Mouse (Mus musculus) heart, embryonic 12.5 days (tissue): ENCODE results near the gene Rasal1. TPM values are rescaled to one million over a fixed set of nuclear protein-coding genes. Genes with fewer than 3 reads are reported as not detected.
A peak's percentile ranks its signal among the peaks of the same experiment; 100 is the strongest.

Experiments
- ATAC-seq: fragments of 200-750 bp; cut with Nextera tagmentation; 2 replicates; pipeline ENCODE4 v1.8.0; 2017; ENCODE audit warnings: moderate TSS enrichment, moderate library complexity; ENCODE audit not compliant: insufficient number of reproducible peaks, low FRiP score
- H3K27ac ChIP-seq: fragments of 300-500 bp; sonication (generic); 2 replicates; pipeline ENCODE4 v1.5.1; 2016; ENCODE audit warnings: mild to moderate bottlenecking, moderate library complexity; ENCODE audit not compliant: poor library complexity, severe bottlenecking
- H3K27me3 ChIP-seq: fragments of 300-500 bp; sonication (generic); replicated peaks from 2 replicates; pipeline ENCODE4 v1.6.1; 2016; ENCODE audit warnings: mild to moderate bottlenecking, moderate library complexity
- H3K36me3 ChIP-seq: fragments of 300-500 bp; sonication (generic); 2 replicates; pipeline ENCODE4 v1.6.1; 2016; ENCODE audit warnings: mild to moderate bottlenecking, moderate library complexity
- H3K4me1 ChIP-seq: fragments of 300-500 bp; sonication (generic); replicated peaks from 2 replicates; pipeline ENCODE4 v1.6.1; 2016; ENCODE audit warnings: mild to moderate bottlenecking
- H3K4me2 ChIP-seq: fragments of 300-500 bp; sonication (generic); 2 replicates; pipeline ENCODE4 v1.6.1; 2016; ENCODE audit warnings: mild to moderate bottlenecking, moderate library complexity
- H3K4me3 ChIP-seq: fragments of 300-500 bp; sonication (generic); 2 replicates; pipeline ENCODE4 v1.5.1; 2016; ENCODE audit warnings: mild to moderate bottlenecking
- H3K9ac ChIP-seq: fragments of 300-500 bp; sonication (generic); 2 replicates; pipeline ENCODE4 v1.6.1; 2016; ENCODE audit warnings: mild to moderate bottlenecking, moderate library complexity
- H3K9me3 ChIP-seq: fragments of 300-500 bp; sonication (generic); replicated peaks from 2 replicates; pipeline ENCODE4 v1.6.1; 2016; ENCODE audit warnings: mild to moderate bottlenecking, moderate library complexity
- WGBS: fragments of 180-500 bp; shearing (Covaris S2); methylation state at CpG from one replicate; pipeline ENCODE4 v1.1.7; 2016; 5-methylcytosine and 5-hydroxymethylcytosine counted together
- polyA plus RNA-seq: library from polyadenylated mRNA; unstranded; fragments of >200 nt; fragmentation: Nextera tagmentation; extraction: Ambion mirVana; gene quantifications from 2 replicates; pipeline ENCODE4 v1.2.1, GENCODE M21; 2016

The Rasal1 gene
- polyA plus RNA-seq: 0.21 TPM in 1 of 2 replicates, not detected in the other

DNA sequence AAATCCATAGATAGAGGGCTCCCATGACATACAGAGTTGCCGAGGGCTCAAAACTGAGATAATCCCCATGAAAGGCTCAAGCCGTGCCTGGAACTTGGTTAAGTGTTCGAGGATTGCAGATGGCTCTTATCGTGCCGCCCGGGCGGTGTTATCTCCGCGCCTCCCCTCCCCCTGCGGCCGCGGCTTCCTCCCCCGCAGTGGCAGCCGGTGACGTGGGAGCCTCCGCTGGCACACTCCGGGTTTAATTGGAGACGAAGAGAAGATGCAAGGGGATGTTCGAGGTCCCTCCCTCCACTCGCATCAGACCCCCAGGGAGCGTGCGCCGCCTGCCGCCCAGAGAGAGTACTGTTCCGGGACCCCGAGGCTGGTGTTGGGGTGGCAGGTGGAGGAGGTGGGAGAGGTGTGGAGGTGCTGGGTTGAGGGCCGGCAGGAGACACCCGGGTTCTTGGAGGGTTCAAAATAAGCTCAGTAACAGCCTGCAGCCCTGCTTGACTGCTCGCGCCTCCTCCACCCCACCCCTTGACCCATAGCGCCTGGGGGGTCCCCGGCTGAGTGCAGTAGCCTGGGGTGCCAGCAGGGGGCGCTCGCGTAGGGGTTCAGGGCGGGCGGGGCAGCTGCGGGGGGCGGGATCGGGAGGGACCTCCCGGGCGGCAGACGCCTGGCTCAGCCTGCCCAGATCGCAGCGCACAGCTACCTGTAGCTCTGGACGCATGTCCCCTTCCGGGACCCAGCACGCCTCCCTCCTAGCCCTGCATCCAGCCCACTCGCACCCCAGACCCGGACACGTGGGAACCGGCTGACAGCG, at the start of gene Rasal1:
Gene Rasal1 (plus strand): TSS at position 244 of the 805 bp plus-strand sequence.
- Histone ChIP-seq H3K4me3 (peak within 1 kb of the TSS; percentile 39), H3K27me3 (peaks cover 65% of the 10 kb centered on the region), H3K4me2 (peak within 1 kb of the TSS; percentile 75), H3K36me3 (no peaks in the 10 kb centered on the region), H3K27ac (no peak within 1 kb of the TSS), H3K4me1 (peaks cover 13% of the 10 kb centered on the region), H3K9ac (peak within 1 kb of the TSS; percentile 50), H3K9me3 (no peaks in the 10 kb centered on the region)
- WGBS: under 1% methylated on average over 53 of the region's 53 CpGs
- ATAC-seq: peak; percentile 52

DNA sequence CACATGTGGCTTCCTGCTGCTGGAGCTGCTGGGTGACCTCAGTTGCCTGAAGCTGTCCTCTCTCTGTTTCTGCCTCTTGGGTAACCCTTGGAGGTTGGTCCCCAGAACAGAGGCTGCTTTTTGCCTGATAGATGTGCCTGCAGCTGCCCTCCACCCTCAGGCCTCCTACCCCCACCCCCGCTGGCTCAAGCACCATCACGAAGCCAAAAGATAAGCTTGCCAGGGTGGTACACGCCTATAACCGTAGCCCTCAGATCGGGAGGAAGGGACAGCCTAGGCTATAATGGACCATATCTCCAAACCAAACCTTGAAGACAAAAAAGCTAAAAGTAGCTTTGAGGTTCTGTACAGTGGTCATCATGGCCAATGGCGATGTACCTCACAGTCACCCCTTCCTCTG, 49.0 kb upstream of the Rasal1 start:
- 54% methylated on average over 6 of the region's 6 CpGs for WGBS
- ATAC-seq: peak; percentile 56; the same call in 1 of the 2 replicates

DNA sequence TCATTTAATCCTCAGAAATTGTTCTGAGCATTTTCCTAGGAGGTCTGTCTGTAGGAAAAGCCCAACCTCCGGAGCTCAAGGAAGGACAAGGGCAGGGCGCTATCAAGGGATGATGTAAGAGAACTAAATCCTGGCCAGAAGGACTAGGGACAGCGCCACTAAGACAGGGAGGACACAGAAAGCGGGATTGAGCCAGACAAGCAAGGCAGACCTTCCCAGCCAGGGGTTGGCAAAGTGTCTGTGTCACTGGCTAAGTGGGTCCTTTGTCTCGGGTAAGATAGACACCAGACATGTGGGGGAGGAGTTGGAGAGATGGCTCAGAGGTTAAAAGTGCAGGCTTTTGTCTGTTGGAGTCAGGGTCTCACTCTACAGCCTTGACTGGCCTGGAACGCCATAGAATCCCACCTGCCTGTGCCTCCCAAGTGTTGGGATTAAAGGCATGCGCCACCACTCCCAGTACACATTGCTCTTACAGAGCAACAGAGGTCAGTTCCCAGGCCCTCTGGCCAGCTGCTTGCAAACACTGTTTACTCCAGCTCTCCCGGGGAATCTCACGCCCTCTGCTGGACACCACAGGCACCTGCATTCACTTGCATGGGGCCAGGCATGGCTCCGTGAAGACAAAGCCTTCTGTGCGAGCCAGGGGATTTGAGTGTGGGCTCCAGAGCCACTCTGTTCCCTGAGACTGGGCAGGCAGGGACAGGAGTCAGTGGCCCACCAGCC, 47.5 kb upstream of the Rasal1 start:
- Histone ChIP-seq H3K9me3 (no peaks in the 10 kb centered on the region), H3K36me3 (no peaks in the 10 kb centered on the region), H3K4me2 (no peak overlapping the region), H3K27me3 (peaks cover 44% of the 10 kb centered on the region), H3K9ac (no peak overlapping the region), H3K27ac (no peak overlapping the region; the same call in 1 of the 2 replicates), H3K4me3 (no peak overlapping the region), H3K4me1 (peaks cover 30% of the 10 kb centered on the region)
- 37% methylated on average over 11 of the region's 11 CpGs for WGBS
- no peak for ATAC-seq

More for the DNA sequence above, 49.0 kb upstream of the Rasal1 start:
- Histone ChIP-seq H3K27ac (no peak overlapping the region), H3K36me3 (no peaks in the 10 kb centered on the region), H3K27me3 (peaks cover 53% of the 10 kb centered on the region), H3K4me1 (peaks cover 24% of the 10 kb centered on the region), H3K4me3 (no peak overlapping the region), H3K9ac (no peak overlapping the region), H3K9me3 (no peaks in the 10 kb centered on the region), H3K4me2 (no peak overlapping the region)

DNA sequence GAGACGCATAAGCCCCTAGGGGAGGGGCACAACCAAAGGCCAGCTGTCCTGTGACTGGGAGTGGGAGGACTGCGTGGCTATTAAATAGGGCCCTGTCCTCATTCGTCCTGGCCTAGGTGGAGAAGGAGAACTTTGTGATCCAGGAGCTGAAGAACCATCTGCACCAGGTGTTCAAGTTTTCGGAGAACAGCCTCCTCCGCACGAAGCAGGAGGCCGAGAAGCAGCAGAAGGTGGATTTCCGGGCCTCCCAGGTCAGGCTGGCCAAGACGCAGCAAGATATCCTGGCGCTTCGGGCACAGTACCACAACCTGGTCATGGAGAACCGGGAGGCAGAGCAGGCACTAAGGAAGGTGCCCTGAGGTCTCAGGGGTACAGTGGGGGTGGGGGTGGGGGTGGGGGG, 46.4 kb upstream of the Rasal1 start:
- no peaks in the 10 kb centered on the region for H3K36me3 ChIP-seq
- no peak for ATAC-seq

DNA sequence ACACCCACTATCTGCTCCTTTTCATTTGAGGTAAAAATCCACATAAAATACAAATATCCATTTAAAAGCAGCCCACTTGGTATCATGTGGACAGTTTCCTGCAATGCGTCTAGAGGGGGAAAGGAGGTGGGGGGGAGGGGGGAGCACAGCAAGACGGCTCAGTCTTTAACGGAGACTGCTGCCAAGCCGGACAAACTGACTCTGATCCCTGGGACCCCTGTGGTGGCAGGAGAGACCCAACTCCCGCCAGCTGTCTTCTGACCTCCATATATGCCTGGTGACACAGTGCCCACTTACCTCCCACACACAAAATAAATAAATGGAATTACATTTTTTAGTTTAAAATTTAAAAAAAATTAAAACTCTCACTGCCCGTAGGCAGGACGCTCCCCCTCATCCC, 45.1 kb upstream of the Rasal1 start:
- Histone ChIP-seq H3K4me3 (no peak overlapping the region), H3K9me3 (no peaks in the 10 kb centered on the region), H3K27me3 (peaks cover 22% of the 10 kb centered on the region), H3K27ac (no peak overlapping the region), H3K4me2 (no peak overlapping the region), H3K36me3 (peaks cover 6% of the 10 kb centered on the region), H3K9ac (no peak overlapping the region), H3K4me1 (peaks cover 30% of the 10 kb centered on the region)
- WGBS: 69% methylated on average over 7 of the region's 7 CpGs
- no peak for ATAC-seq

More for the DNA sequence above, 46.4 kb upstream of the Rasal1 start:
- H3K27me3 ChIP-seq: peaks cover 35% of the 10 kb centered on the region
- H3K4me1 ChIP-seq: peaks cover 30% of the 10 kb centered on the region
- no peak overlapping the region for H3K4me3 ChIP-seq
- no peak overlapping the region for H3K4me2 ChIP-seq
- H3K9ac ChIP-seq: no peak overlapping the region
- H3K27ac ChIP-seq: no peak overlapping the region
- no peaks in the 10 kb centered on the region for H3K9me3 ChIP-seq
- WGBS: 93% methylated on average over 12 of the region's 12 CpGs

DNA sequence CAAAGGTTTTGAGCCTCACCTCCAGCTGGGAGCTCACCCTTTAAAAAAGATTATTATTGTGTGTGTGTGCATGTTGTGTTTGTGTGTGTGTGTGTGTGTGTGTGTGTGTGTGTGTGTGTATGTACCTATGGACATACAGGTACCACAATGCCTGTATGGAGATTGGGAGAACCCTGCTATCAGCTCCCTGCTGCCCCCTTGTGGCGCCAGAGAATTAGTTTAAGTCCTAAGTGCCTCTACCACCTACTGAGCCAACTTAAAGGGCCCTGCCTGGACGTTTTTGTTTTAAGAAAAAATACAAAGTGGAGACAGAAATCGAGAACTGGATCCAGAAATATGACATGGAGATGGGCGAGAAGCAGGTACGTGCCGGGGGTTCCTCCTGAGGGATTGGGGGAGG, 43.8 kb upstream of the Rasal1 start:
- H3K4me1 ChIP-seq: peaks cover 24% of the 10 kb centered on the region
- peak overlapping the region; percentile 41 for H3K4me3 ChIP-seq
- peaks cover 11% of the 10 kb centered on the region for H3K36me3 ChIP-seq
- peak overlapping the region; percentile 69 for H3K4me2 ChIP-seq
- 2% methylated on average over 6 of the region's 6 CpGs for WGBS
- H3K27me3 ChIP-seq: peaks cover 13% of the 10 kb centered on the region; the same call in 1 of the 2 replicates
- no peak; the same call in 1 of the 2 replicates for ATAC-seq
- H3K9ac ChIP-seq: peak overlapping the region; percentile 57; the same call in 1 of the 2 replicates
- no peaks in the 10 kb centered on the region for H3K9me3 ChIP-seq
- H3K27ac ChIP-seq: no peak overlapping the region

DNA sequence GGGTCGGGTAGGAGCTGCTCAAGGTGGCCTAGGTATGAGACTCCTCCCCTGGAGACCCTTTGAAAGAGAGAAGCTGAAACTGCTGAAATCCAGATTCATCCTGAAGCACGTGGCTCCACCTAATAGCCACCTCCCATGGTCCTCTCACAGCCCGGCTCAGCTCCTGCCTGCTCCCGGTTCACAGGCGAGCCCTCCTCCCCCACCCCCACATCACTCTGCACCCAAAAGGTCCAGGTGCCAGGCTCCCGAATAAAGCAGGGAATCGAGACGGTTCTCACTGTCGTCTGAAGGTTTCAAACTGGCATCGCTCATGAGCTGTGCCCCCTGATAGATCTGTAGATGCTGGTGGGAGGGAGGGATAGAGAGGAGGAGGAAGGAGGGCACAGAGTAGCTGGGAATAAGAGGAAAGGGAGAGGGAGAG, 43.4 kb upstream of the Rasal1 start:
- H3K9ac ChIP-seq: peak overlapping the region; percentile 57; the same call in 1 of the 2 replicates

DNA sequence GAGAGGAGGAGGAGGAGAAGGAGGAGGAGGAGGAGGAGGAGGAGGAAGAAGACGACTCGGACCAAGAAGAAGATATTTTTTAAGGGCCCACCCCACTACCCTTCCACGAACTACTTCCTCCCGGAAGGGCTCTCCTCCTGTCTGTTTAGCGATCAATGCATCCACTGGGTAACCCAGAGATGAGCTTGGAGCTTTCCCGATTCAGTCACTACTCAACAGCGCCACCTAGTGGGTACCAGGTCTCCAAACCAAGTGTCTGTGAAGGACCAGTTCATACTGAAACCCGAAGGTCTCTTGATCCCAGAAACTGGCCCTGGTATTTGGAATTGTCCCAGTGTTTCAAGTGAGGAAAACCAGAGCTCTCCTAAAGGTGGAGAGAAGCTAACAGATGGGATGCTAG, 42.9 kb upstream of the Rasal1 start:
- peak; percentile 62 for ATAC-seq
- Histone ChIP-seq H3K36me3 (peaks cover 11% of the 10 kb centered on the region), H3K9me3 (no peaks in the 10 kb centered on the region), H3K27me3 (peaks cover 13% of the 10 kb centered on the region; the same call in 1 of the 2 replicates), H3K27ac (no peak overlapping the region), H3K4me1 (peaks cover 16% of the 10 kb centered on the region), H3K4me2 (peak overlapping the region; percentile 69), H3K9ac (0 out of 2 replicates have a peak overlapping the region, but pooled peaks have one; percentile 57), H3K4me3 (peak overlapping the region; percentile 41)
- 1% methylated on average over 8 of the region's 8 CpGs for WGBS

More for the DNA sequence above, 43.4 kb upstream of the Rasal1 start:
- Histone ChIP-seq H3K4me1 (peaks cover 20% of the 10 kb centered on the region), H3K27ac (no peak overlapping the region), H3K4me3 (peak overlapping the region; percentile 41), H3K4me2 (peak overlapping the region; percentile 69), H3K36me3 (peaks cover 11% of the 10 kb centered on the region), H3K9me3 (no peaks in the 10 kb centered on the region), H3K27me3 (peaks cover 13% of the 10 kb centered on the region; the same call in 1 of the 2 replicates)
- ATAC-seq: no peak; the same call in 1 of the 2 replicates
- WGBS: 4% methylated on average over 10 of the region's 10 CpGs

DNA sequence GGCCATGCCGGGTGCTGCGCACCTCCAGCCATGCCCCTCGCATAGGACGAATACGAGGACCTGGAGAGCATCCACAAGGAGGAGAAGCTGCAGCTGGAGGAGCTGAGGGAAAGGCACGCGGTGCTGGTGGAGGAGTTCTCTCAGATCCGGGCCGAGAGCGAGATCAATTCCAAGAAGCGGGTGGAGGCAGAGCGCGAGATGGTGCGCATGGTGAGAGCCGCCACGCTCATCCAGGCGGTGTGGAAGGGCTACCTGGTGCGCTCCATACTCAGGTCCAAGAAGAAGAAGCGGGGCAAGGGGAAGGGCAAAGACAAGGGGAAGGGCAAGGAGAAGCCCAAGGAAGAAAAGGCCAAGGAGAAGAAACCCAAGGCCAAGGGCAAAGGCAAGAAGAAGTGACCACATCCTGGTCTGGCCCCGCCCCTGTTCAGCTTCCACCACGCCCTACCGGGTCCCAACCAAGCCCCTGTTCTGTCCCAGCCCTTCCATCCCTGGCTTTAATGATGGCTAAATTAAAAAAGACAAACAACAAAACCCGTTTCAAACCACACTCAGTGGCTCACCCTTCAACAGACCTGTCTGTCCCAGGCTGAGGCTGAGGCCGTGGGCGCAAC, 41.9 kb upstream of the Rasal1 start:
- H3K9ac ChIP-seq: no peak overlapping the region
- 67% methylated on average over 25 of the region's 25 CpGs for WGBS
- no peak overlapping the region for H3K4me2 ChIP-seq
- H3K9me3 ChIP-seq: no peaks in the 10 kb centered on the region
- ATAC-seq: no peak
- peaks cover 11% of the 10 kb centered on the region for H3K36me3 ChIP-seq
- peaks cover 13% of the 10 kb centered on the region; the same call in 1 of the 2 replicates for H3K27me3 ChIP-seq
- no peak overlapping the region for H3K4me3 ChIP-seq
- H3K4me1 ChIP-seq: peaks cover 16% of the 10 kb centered on the region
- no peak overlapping the region for H3K27ac ChIP-seq

DNA sequence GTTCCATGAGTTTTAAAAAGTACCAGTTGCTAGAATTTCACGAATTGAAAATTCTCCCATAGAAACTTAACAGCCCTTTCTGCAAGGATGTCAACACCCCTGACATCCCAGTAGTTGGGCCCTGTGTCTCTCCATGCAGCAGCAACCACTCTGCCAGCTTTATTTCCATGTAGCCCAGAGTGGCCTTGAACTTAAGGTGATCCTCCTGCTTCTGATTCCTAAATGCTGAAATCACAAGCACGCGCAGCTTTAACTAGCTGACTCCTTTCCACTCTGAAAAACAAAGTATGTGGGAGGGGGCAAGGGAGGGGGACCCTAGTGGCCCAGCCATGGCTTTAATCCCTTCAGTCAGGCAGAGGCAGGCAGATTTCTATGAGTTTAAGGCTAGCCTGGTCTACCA, 41.3 kb upstream of the Rasal1 start:
- H3K9me3 ChIP-seq: no peaks in the 10 kb centered on the region
- WGBS: 62% methylated on average over 3 of the region's 3 CpGs
- no peak overlapping the region for H3K27ac ChIP-seq
- H3K36me3 ChIP-seq: peaks cover 11% of the 10 kb centered on the region
- peaks cover 9% of the 10 kb centered on the region; the same call in 1 of the 2 replicates for H3K27me3 ChIP-seq
- ATAC-seq: no peak
- no peak overlapping the region for H3K4me3 ChIP-seq
- H3K9ac ChIP-seq: no peak overlapping the region
- H3K4me2 ChIP-seq: no peak overlapping the region
- H3K4me1 ChIP-seq: peaks cover 18% of the 10 kb centered on the region
